Mouse (Mus musculus): ENCODE measurements around the gene Prkcq. TPM values are rescaled to one million over a fixed set of nuclear protein-coding genes. Genes with fewer than 3 reads are reported as not detected.
"Not testable (repeated sequence)": the region's sequence is repeated elsewhere in the genome, so short reads cannot be mapped to it uniquely, and the experiment has no call there.

Prkcq gene
- polyA plus RNA-seq, 1 experiment from 2014 or later = 9.4 TPM

- Histone ChIP-seq H3K36me3 (no peaks in the 10 kb centered on the region), H3K4me2 (no peak overlapping the region), H3K27ac (replicated peaks) (no peak overlapping the region), H3K27me3 (no peaks in the 10 kb centered on the region), H3K4me3 (no peak overlapping the region), H3K9ac (no peak overlapping the region), H3K4me1 (replicated peaks) (no peaks in the 10 kb centered on the region), H3K9me3 (no peaks in the 10 kb centered on the region)
- 41% methylated on average over 10 of the region's 10 CpGs for WGBS
- ATAC-seq (ENCODE audit: low read depth) = no peak
Observed at GRCm38 (mm10) chr2:11320241-11320640, 148.3 kb downstream of the Prkcq start.

GRCm38 (mm10) chr2:11322396-11322795, 150.5 kb downstream of the Prkcq start:
- Histone ChIP-seq H3K36me3 (no peaks in the 10 kb centered on the region), H3K9ac (no peak overlapping the region), H3K27me3 (no peaks in the 10 kb centered on the region), H3K4me3 (no peak overlapping the region), H3K4me2 (no peak overlapping the region), H3K27ac (replicated peaks) (no peak overlapping the region), H3K9me3 (no peaks in the 10 kb centered on the region), H3K4me1 (replicated peaks) (no peaks in the 10 kb centered on the region)
- WGBS = 67% methylated on average over 3 of the region's 3 CpGs
- ATAC-seq (ENCODE audit: low read depth) = no peak

- no peak overlapping the region for H3K4me3 ChIP-seq
- H3K27me3 ChIP-seq = no peaks in the 10 kb centered on the region
- ATAC-seq (ENCODE audit: low read depth) = no peak
- no peak overlapping the region for H3K9ac ChIP-seq
- no peak overlapping the region for H3K27ac ChIP-seq (replicated peaks)
- 67% methylated on average over 7 of the region's 7 CpGs for WGBS
- no peaks in the 10 kb centered on the region for H3K4me1 ChIP-seq (replicated peaks)
- no peaks in the 10 kb centered on the region for H3K9me3 ChIP-seq
- no peaks in the 10 kb centered on the region for H3K36me3 ChIP-seq
- H3K4me2 ChIP-seq = no peak overlapping the region
Observed at GRCm38 (mm10) chr2:11327280-11327679, 155.4 kb downstream of the Prkcq start.

GRCm38 (mm10) chr2:11329407-11330224, 157.7 kb downstream of the Prkcq start:
- H3K36me3 ChIP-seq = no peaks in the 10 kb centered on the region
- no peaks in the 10 kb centered on the region for H3K27me3 ChIP-seq
- no peak overlapping the region for H3K4me3 ChIP-seq
- no peak overlapping the region for H3K9ac ChIP-seq
- H3K4me2 ChIP-seq = no peak overlapping the region
- H3K4me1 ChIP-seq (replicated peaks) = no peaks in the 10 kb centered on the region
- no peak overlapping the region for H3K27ac ChIP-seq (replicated peaks)
- no peaks in the 10 kb centered on the region for H3K9me3 ChIP-seq
- 66% methylated on average over 10 of the region's 10 CpGs for WGBS
- no peak for ATAC-seq (ENCODE audit: low read depth)

DNA sequence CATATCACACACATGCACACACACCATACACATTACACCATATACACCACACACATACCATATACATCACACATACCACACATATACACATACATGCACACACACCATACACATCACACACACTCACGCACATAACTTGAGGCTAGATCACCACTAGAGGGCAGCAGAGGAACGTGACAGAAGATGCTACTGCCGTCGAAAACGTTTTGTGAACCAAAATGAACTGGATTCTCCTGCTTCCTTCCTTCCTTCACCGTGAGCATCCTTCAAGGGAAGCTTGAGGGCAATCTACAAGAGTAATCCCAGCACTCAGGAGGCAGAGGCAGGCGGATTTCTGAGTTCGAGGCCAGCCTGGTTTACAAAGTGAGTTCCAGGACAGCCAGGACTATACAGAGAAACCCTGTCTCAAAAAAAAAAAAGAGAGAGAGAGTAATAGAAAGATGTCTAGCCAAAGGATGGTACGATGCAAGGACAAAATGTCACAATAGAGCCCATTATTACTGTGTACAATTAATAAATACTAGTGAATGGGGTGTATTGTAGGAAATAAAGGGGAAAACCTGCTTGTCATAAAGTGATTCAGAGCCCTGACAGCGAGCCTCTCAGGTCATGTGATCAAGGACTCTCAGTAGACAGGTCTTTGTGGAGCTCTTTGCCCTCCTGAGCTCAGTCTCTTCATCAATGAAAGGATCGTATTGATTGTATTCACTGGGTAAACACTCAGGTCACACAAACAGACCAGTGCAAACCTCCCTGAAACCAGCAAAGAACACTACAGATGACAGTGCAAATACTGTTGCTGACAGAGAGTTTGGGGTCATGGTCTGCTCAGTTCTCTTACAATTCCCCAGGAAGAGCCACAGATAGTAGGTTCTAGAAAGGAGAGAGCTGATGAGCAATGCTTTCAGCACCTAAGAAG, 159.9 kb downstream of the Prkcq start:
- Histone ChIP-seq H3K27ac (replicated peaks) (no peak overlapping the region), H3K4me3 (no peak overlapping the region), H3K4me1 (replicated peaks) (no peaks in the 10 kb centered on the region), H3K9me3 (no peaks in the 10 kb centered on the region), H3K27me3 (no peaks in the 10 kb centered on the region), H3K4me2 (no peak overlapping the region), H3K36me3 (no peaks in the 10 kb centered on the region), H3K9ac (no peak overlapping the region)
- peak; percentile 83 for ATAC-seq (ENCODE audit: low read depth)
- WGBS = 27% methylated on average over 11 of the region's 11 CpGs

DNA sequence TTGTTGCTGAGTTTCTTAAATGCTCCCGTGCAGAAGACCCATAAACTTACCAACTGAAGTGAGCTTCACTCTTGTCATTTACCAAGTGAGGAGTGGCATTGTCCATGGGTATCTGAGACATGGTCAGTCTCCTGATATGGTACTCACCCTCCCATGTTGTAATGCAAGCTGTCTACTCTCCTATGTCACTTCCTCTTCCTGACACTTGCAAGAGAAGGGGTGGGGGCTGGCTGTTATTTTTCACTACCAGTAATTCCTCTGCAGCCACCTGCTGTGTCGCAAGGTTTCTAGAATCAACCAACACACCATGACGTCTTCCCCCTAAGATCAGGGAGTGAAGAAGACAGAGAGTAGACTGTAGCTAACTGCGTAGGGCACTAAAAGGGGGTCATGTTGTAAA, 160.6 kb downstream of the Prkcq start:
- Histone ChIP-seq H3K4me2 (no peak overlapping the region), H3K4me1 (replicated peaks) (no peaks in the 10 kb centered on the region), H3K27ac (replicated peaks) (no peak overlapping the region), H3K36me3 (no peaks in the 10 kb centered on the region), H3K4me3 (no peak overlapping the region), H3K27me3 (no peaks in the 10 kb centered on the region), H3K9ac (no peak overlapping the region), H3K9me3 (no peaks in the 10 kb centered on the region)
- 81% methylated on average over 4 of the region's 4 CpGs for WGBS
- ATAC-seq (ENCODE audit: low read depth) = no peak

GRCm38 (mm10) chr2:11333301-11334017, 161.6 kb downstream of the Prkcq start:
- Histone ChIP-seq H3K9ac (no peak overlapping the region), H3K9me3 (no peaks in the 10 kb centered on the region), H3K4me1 (replicated peaks) (no peaks in the 10 kb centered on the region), H3K27ac (replicated peaks) (no peak overlapping the region), H3K27me3 (no peaks in the 10 kb centered on the region), H3K4me3 (no peak overlapping the region), H3K4me2 (no peak overlapping the region), H3K36me3 (no peaks in the 10 kb centered on the region)
- WGBS = 63% methylated on average over 14 of the region's 14 CpGs
- no peak for ATAC-seq (ENCODE audit: low read depth)

GRCm38 (mm10) chr2:11336320-11336719, 164.4 kb downstream of the Prkcq start:
- no peak for ATAC-seq (ENCODE audit: low read depth)
- Histone ChIP-seq H3K36me3 (no peaks in the 10 kb centered on the region), H3K27me3 (no peaks in the 10 kb centered on the region), H3K4me3 (no peak overlapping the region), H3K9me3 (no peaks in the 10 kb centered on the region), H3K27ac (replicated peaks) (no peak overlapping the region), H3K4me1 (replicated peaks) (no peaks in the 10 kb centered on the region), H3K9ac (no peak overlapping the region), H3K4me2 (no peak overlapping the region)
- 66% methylated on average over 8 of the region's 8 CpGs for WGBS

GRCm38 (mm10) chr2:11338931-11339839, 167.3 kb downstream of the Prkcq start:
- no peaks in the 10 kb centered on the region for H3K9me3 ChIP-seq
- H3K27me3 ChIP-seq = no peaks in the 10 kb centered on the region
- no peak overlapping the region for H3K4me2 ChIP-seq
- no peaks in the 10 kb centered on the region for H3K4me1 ChIP-seq (replicated peaks)
- no peak; the same call in 1 of the 2 replicates for ATAC-seq (ENCODE audit: low read depth)
- WGBS = 84% methylated on average over 14 of the region's 14 CpGs
- no peak overlapping the region for H3K4me3 ChIP-seq
- no peak overlapping the region for H3K27ac ChIP-seq (replicated peaks)
- no peak overlapping the region for H3K9ac ChIP-seq
- H3K36me3 ChIP-seq = no peaks in the 10 kb centered on the region

GRCm38 (mm10) chr2:11344691-11345090, 172.8 kb downstream of the Prkcq start:
- no peak for ATAC-seq (ENCODE audit: low read depth)
- no peak overlapping the region for H3K4me3 ChIP-seq
- H3K36me3 ChIP-seq = no peaks in the 10 kb centered on the region
- no peaks in the 10 kb centered on the region for H3K4me1 ChIP-seq (replicated peaks)
- 93% methylated on average over 3 of the region's 3 CpGs for WGBS
- no peaks in the 10 kb centered on the region for H3K27me3 ChIP-seq
- no peak overlapping the region for H3K27ac ChIP-seq (replicated peaks)
- H3K9ac ChIP-seq = no peak overlapping the region
- H3K4me2 ChIP-seq = no peak overlapping the region
- H3K9me3 ChIP-seq = no peaks in the 10 kb centered on the region

GRCm38 (mm10) chr2:11346419-11346818, 174.5 kb downstream of the Prkcq start:
- H3K27ac ChIP-seq (replicated peaks); H3K4me3 ChIP-seq: not testable (repeated sequence)
- WGBS = 89% methylated on average over 6 of the region's 6 CpGs

More at GRCm38 (mm10) chr2:11346419-11346818, 174.5 kb downstream of the Prkcq start:
- not testable (repeated sequence) for H3K27me3 ChIP-seq; H3K4me2 ChIP-seq; H3K4me1 ChIP-seq (replicated peaks); H3K9me3 ChIP-seq; H3K9ac ChIP-seq; H3K36me3 ChIP-seq; ATAC-seq (ENCODE audit: low read depth)
